Mouse (Mus musculus) midbrain, embryonic 16.5 days (tissue): ENCODE measurements at regions not wholly inside any gene's neighbourhood (a gene's known extent, or its start where the extent isn't known, plus 50 kb on each side); places are given as distances from the start of the nearest gene placed in this dataset.
A peak's percentile ranks its signal among the peaks of the same experiment; 100 is the strongest.

Source experiments
- ATAC-seq: fragments of 200-750 bp; cut with Nextera tagmentation; 2 replicates; pipeline ENCODE4 v1.8.0; 2017; ENCODE audit warnings: moderate TSS enrichment
- H3K27ac ChIP-seq: fragments of 300-500 bp; sonication (generic); 2 replicates; pipeline ENCODE4 v1.5.1; 2014; ENCODE audit warnings: mild to moderate bottlenecking, low read length, mixed read lengths
- H3K27me3 ChIP-seq: fragments of 300-500 bp; sonication (generic); 2 replicates; pipeline ENCODE4 v1.6.1; 2014; ENCODE audit warnings: low read depth, low read length, mixed read lengths; ENCODE audit not compliant: control insufficient read depth, insufficient read depth
- H3K36me3 ChIP-seq: fragments of 300-500 bp; sonication (generic); 2 replicates; pipeline ENCODE4 v1.6.1; 2014; ENCODE audit warnings: mild to moderate bottlenecking, low read length, moderate library complexity, mixed read lengths; ENCODE audit not compliant: control insufficient read depth, insufficient read depth
- H3K4me1 ChIP-seq: fragments of 300-500 bp; sonication (generic); 2 replicates; pipeline ENCODE4 v1.6.1; 2014; ENCODE audit warnings: mild to moderate bottlenecking, low read length, mixed read lengths; ENCODE audit not compliant: control insufficient read depth, insufficient read depth
- H3K4me2 ChIP-seq: fragments of 300-500 bp; sonication (generic); 2 replicates; pipeline ENCODE4 v1.6.1; 2014; ENCODE audit warnings: mild to moderate bottlenecking, low read length, mixed read lengths
- H3K4me3 ChIP-seq: fragments of 300-500 bp; sonication (generic); 2 replicates; pipeline ENCODE4 v1.5.1; 2014; ENCODE audit warnings: low read depth, mild to moderate bottlenecking, low read length, moderate library complexity, mixed read lengths
- H3K9ac ChIP-seq: fragments of 300-500 bp; sonication (generic); 2 replicates; pipeline ENCODE4 v1.6.1; 2014; ENCODE audit warnings: low read depth, low read length, mixed read lengths
- H3K9me3 ChIP-seq: fragments of 300-500 bp; sonication (generic); replicated peaks from 2 replicates; pipeline ENCODE4 v1.6.1; 2014; ENCODE audit warnings: mild to moderate bottlenecking, low read length, mixed read lengths; ENCODE audit not compliant: control insufficient read depth, poor library complexity, severe bottlenecking
- WGBS: fragments of 180-500 bp; shearing (Covaris S2); extraction: QIAGEN DNeasy Blood & Tissue Kit; methylation state at CpG from one replicate; pipeline ENCODE4 v1.1.7; 2014; 5-methylcytosine and 5-hydroxymethylcytosine counted together

GRCm38 (mm10) chr11:112125249-112125933 is 656.6 kb upstream of the Sox9 start:
- Histone ChIP-seq H3K9me3 (no peaks in the 10 kb centered on the region), H3K27ac (no peak overlapping the region), H3K4me1 (no peaks in the 10 kb centered on the region), H3K9ac (no peak overlapping the region), H3K36me3 (no peaks in the 10 kb centered on the region), H3K27me3 (peaks cover 3% of the 10 kb centered on the region; the same call in 1 of the 2 replicates), H3K4me2 (no peak overlapping the region), H3K4me3 (no peak overlapping the region)
- 86% methylated on average over 12 of the region's 12 CpGs for WGBS
- ATAC-seq: no peak

DNA sequence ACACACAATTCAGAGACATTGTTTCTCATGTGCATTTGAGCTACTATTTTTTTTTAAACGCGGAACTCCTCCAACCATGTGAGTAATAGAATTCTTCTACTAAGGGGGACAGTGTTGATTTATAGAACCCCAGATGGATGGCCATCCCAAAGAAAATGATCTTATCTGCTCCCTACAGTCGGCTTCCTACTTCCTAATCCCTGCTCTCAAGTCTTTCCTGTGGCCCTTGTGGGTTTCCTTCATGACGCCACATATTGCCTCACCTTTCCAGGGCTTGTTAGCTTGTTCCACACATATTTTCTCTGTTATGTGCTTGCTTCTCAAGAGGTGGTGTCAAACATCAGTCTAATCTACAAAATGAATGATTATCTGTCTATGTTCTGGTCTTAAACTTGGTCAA is 651.9 kb upstream of the Sox9 start:
- no peaks in the 10 kb centered on the region for H3K36me3 ChIP-seq
- WGBS: 92% methylated on average over 4 of the region's 4 CpGs
- H3K27ac ChIP-seq: no peak overlapping the region
- H3K27me3 ChIP-seq: peaks cover 3% of the 10 kb centered on the region; the same call in 1 of the 2 replicates
- no peaks in the 10 kb centered on the region for H3K9me3 ChIP-seq
- no peak overlapping the region for H3K4me3 ChIP-seq
- H3K4me1 ChIP-seq: no peaks in the 10 kb centered on the region
- no peak for ATAC-seq
- no peak overlapping the region for H3K4me2 ChIP-seq
- H3K9ac ChIP-seq: no peak overlapping the region

DNA sequence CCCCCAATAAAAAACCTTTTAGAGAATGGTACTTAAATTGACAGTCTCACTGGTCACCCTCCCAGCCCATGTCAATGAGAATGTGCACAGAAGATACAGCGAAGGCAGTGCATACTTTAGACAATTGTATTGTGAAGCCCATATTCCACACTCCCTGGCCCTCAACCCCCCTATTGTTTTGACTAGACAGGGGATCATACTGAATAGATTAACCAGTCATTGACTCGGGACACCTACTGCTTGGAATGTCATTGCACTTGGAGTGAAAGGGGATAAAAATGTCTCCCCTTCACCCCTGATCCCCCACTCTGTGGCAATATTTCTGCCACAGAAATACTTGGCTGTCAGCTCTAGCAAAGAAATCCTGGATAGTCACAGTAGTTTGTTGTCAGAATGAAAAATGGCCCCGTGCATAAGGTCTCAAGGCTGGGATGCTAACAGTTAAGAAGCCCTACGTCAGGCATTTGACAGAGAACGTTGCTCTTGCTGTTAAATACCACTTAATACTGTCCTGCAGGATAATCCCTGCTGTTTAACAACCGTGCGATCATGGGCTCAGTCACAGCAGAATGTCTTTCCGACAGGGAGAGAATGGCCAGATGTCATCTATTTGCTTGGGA is 644.5 kb upstream of the Sox9 start:
- no peaks in the 10 kb centered on the region for H3K9me3 ChIP-seq
- H3K9ac ChIP-seq: no peak overlapping the region
- peaks cover 15% of the 10 kb centered on the region for H3K4me1 ChIP-seq
- ATAC-seq: no peak
- H3K4me3 ChIP-seq: no peak overlapping the region
- H3K36me3 ChIP-seq: no peaks in the 10 kb centered on the region
- H3K27me3 ChIP-seq: peaks cover 2% of the 10 kb centered on the region
- no peak overlapping the region for H3K27ac ChIP-seq
- WGBS: 6% methylated on average over 8 of the region's 8 CpGs
- H3K4me2 ChIP-seq: peak overlapping the region; percentile 5; the same call in 1 of the 2 replicates

DNA sequence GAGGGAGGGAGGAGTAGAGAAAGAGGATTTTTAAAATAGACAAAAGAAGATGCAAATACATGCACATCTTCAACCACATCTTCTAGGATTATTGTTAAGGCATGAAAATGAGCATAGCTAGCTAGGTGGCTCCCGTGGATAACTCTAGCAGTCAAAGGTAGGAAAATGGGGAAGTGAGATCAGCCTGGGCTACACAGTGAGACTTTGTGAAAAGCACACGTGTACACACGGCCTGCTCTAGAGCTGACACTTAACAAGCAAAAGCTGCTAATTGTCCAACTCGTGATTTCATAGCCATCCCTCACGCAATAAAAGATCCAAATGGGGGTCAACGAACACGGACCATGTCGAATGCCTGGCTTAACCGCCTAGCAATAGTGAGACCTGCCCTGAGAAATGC is 642.0 kb upstream of the Sox9 start:
- H3K9me3 ChIP-seq: no peaks in the 10 kb centered on the region
- no peak overlapping the region for H3K4me3 ChIP-seq
- H3K27ac ChIP-seq: no peak overlapping the region
- H3K4me1 ChIP-seq: peaks cover 15% of the 10 kb centered on the region
- H3K36me3 ChIP-seq: no peaks in the 10 kb centered on the region
- no peak overlapping the region for H3K4me2 ChIP-seq
- WGBS: 77% methylated on average over 9 of the region's 9 CpGs
- H3K9ac ChIP-seq: no peak overlapping the region
- H3K27me3 ChIP-seq: peaks cover 2% of the 10 kb centered on the region; the same call in 1 of the 2 replicates
- no peak for ATAC-seq

DNA sequence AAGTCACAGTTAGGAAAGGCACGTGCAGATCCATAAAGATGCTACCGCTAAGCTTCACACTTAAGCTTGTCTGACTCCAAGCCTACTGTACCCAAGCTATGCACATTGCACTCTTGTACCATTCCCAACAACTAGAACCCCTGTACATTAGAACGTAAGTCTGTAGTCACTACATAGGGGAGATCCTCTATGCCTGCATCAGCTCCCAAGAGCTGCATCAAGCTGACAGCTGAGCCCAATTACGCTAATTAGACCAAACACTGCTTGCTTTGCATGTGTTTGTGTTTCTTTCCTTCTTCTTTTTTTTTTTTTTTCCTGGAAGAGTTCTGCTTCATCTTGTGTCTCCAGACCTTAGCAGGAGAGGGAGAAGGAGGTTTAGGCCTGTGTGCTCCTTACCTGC is 641.5 kb upstream of the Sox9 start:
- 68% methylated on average over 4 of the region's 4 CpGs for WGBS

GRCm38 (mm10) chr11:112140912-112141311 is 641.1 kb upstream of the Sox9 start:
- H3K9me3 ChIP-seq: no peaks in the 10 kb centered on the region
- H3K36me3 ChIP-seq: no peaks in the 10 kb centered on the region
- H3K27ac ChIP-seq: no peak overlapping the region
- peaks cover 15% of the 10 kb centered on the region for H3K4me1 ChIP-seq
- H3K4me2 ChIP-seq: no peak overlapping the region
- ATAC-seq: no peak
- H3K9ac ChIP-seq: no peak overlapping the region
- H3K4me3 ChIP-seq: no peak overlapping the region
- WGBS: 54% methylated on average over 9 of the region's 9 CpGs
- H3K27me3 ChIP-seq: peaks cover 2% of the 10 kb centered on the region; the same call in 1 of the 2 replicates

More for the DNA sequence above, 641.5 kb upstream of the Sox9 start:
- Histone ChIP-seq H3K9ac (no peak overlapping the region), H3K4me2 (no peak overlapping the region), H3K4me3 (no peak overlapping the region), H3K36me3 (no peaks in the 10 kb centered on the region), H3K27ac (no peak overlapping the region), H3K27me3 (peaks cover 2% of the 10 kb centered on the region; the same call in 1 of the 2 replicates), H3K9me3 (no peaks in the 10 kb centered on the region), H3K4me1 (peaks cover 15% of the 10 kb centered on the region)
- ATAC-seq: no peak

DNA sequence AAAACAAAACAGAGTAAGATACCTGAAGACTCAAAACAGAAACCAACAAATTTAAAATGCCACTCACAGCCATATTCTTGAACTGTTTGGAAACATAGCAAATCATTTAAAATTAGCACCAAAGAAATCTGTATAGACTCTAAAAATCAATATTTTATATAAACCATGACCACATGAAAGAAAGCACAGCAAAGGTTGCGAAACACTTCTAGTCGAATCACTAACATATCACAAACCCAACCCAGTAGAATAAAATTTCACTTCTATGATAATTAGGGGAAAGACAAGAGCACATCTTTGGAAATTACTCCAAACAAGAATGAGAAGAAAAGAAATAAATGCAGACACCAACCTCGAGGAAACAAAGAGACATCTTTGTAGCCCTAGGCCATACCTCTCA is 630.0 kb upstream of the Sox9 start:
- 89% methylated on average over 3 of the region's 3 CpGs for WGBS

DNA sequence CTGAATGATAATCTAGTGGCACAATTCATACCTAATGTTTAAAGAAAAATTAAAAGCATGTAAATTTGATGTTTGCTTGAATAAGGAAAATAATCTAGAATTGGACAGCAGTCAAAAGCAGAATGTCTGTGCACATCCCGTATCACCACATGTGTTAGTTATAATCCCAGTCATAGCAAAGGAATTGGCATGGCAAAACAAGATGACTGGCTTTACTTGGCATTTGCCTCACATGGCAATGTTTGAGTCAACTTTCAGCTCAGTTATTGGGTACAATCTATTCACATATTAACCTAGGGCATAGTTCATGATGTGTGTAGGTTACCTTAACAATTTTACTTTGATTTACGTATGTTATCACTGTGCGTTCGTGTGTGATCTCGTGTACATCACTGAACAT is 628.8 kb upstream of the Sox9 start:
- Histone ChIP-seq H3K4me1 (peaks cover 7% of the 10 kb centered on the region; the same call in 1 of the 2 replicates), H3K36me3 (no peaks in the 10 kb centered on the region), H3K9me3 (no peaks in the 10 kb centered on the region), H3K27me3 (no peaks in the 10 kb centered on the region), H3K9ac (no peak overlapping the region), H3K4me2 (no peak overlapping the region), H3K4me3 (no peak overlapping the region), H3K27ac (no peak overlapping the region)
- no peak for ATAC-seq
- 96% methylated on average over 5 of the region's 5 CpGs for WGBS

More for the DNA sequence above, 630.0 kb upstream of the Sox9 start:
- H3K36me3 ChIP-seq: no peaks in the 10 kb centered on the region
- no peaks in the 10 kb centered on the region for H3K27me3 ChIP-seq
- H3K4me2 ChIP-seq: no peak overlapping the region
- no peak for ATAC-seq
- no peak overlapping the region for H3K9ac ChIP-seq
- no peak overlapping the region for H3K4me3 ChIP-seq
- H3K4me1 ChIP-seq: peaks cover 7% of the 10 kb centered on the region; the same call in 1 of the 2 replicates
- no peaks in the 10 kb centered on the region for H3K9me3 ChIP-seq
- H3K27ac ChIP-seq: no peak overlapping the region

DNA sequence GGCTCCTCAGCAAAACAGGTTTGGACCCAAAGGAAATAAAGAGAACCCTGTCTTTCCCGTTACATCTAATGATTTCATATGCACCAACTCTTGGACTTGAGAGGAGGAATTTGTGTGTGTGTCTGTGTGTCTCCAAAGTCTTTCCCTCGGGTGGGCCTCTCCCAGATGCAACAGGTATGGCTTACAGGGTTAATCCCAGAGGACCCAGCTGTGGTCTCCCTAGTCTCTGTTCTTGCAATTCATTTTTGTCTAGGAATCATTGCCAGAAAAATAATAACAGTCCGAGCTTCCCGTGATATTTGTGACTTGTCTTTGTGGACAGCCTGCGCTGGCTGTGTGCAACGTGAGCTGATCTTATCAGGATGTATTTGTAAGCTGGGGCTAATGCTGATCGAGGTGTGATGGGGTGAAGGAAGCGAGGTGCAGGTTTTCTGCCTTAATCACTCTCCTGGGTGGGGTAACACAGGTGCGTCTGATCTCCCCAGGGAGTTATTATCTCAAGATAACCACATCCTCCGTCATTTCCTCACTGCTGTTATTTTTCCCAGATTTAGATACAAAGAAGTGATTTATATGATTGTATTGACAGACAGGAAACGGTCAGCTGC is 627.2 kb upstream of the Sox9 start:
- H3K9me3 ChIP-seq: no peaks in the 10 kb centered on the region
- no peak overlapping the region; the same call in 1 of the 2 replicates for H3K9ac ChIP-seq
- no peaks in the 10 kb centered on the region for H3K27me3 ChIP-seq
- 50% methylated on average over 11 of the region's 11 CpGs for WGBS
- H3K27ac ChIP-seq: no peak overlapping the region
- no peaks in the 10 kb centered on the region for H3K36me3 ChIP-seq
- ATAC-seq: no peak
- no peak overlapping the region for H3K4me3 ChIP-seq
- peaks cover 7% of the 10 kb centered on the region; the same call in 1 of the 2 replicates for H3K4me1 ChIP-seq
- H3K4me2 ChIP-seq: peak overlapping the region; percentile 28; the same call in 1 of the 2 replicates
